Mouse (Mus musculus) CH12.LX (cell line): ENCODE measurements around the gene Dlgap3. TPM values are rescaled to one million over a fixed set of nuclear protein-coding genes. Genes with fewer than 3 reads are reported as not detected.

Experiments used
- DNase-seq: peaks from one replicate; pipeline ENCODE4 v3.0.0-alpha.2; 2013; ENCODE audit errors: extremely low read depth
- H3K27ac ChIP-seq: 2 replicates; pipeline ENCODE4 v1.5.1; 2012; ENCODE audit warnings: low read depth, mild to moderate bottlenecking, control low read depth, moderate library complexity; ENCODE audit not compliant: insufficient read depth
- H3K27me3 ChIP-seq: replicated peaks from 2 replicates; pipeline ENCODE3; 2012; ENCODE audit warnings: inconsistent platforms
- H3K36me3 ChIP-seq, 2 experiments: replicated peaks in 1 of 2; 2 replicates each; pipeline versions ENCODE3 to v1.6.1; 2012; ENCODE audit warnings: inconsistent platforms in 1 of 2, low read length in 1 of 2, mild to moderate bottlenecking in 1 of 2, mixed read lengths in 1 of 2, moderate library complexity in 1 of 2; ENCODE audit not compliant: control insufficient read depth in 1 of 2, insufficient read depth in 1 of 2
- H3K4me1 ChIP-seq, 2 experiments: 2 replicates each; pipeline ENCODE4 v1.6.1; 2012; ENCODE audit warnings: inconsistent platforms in 1 of 2, moderate library complexity in 1 of 2; ENCODE audit not compliant: insufficient read depth in 2 of 2, control insufficient read depth in 1 of 2
- H3K4me2 ChIP-seq: 2 replicates; pipeline ENCODE4 v1.6.1; 2012; ENCODE audit warnings: low read depth, mild to moderate bottlenecking, control low read depth; ENCODE audit not compliant: poor library complexity, insufficient read depth, severe bottlenecking
- H3K4me3 ChIP-seq, 3 experiments: fragments of 150-350 bp in 1 of 3; sonication (generic) in 1 of 3; replicated peaks in 1 of 3; 2 replicates each; pipeline versions ENCODE3 to v1.5.1; 2011 to 2012; ENCODE audit warnings: low read depth in 2 of 3, low read length in 2 of 3, mild to moderate bottlenecking in 2 of 3, moderate library complexity in 2 of 3, control low read depth in 1 of 3, improper control_type of control experiment in 1 of 3, inconsistent platforms in 1 of 3, mixed read lengths in 1 of 3; ENCODE audit not compliant: poor library complexity in 1 of 3
- H3K79me2 ChIP-seq: replicated peaks from 2 replicates; pipeline ENCODE4 v1.6.1; 2012; ENCODE audit warnings: mild to moderate bottlenecking, moderate library complexity; ENCODE audit not compliant: control insufficient read depth, poor library complexity, insufficient read depth, severe bottlenecking; ENCODE audit errors: extremely low read depth
- H3K9ac ChIP-seq: 2 replicates; pipeline ENCODE4 v1.6.1; 2012; ENCODE audit warnings: low read depth, mild to moderate bottlenecking, control low read depth, moderate library complexity; ENCODE audit not compliant: insufficient read depth
- H3K9me3 ChIP-seq: replicated peaks from 2 replicates; pipeline ENCODE3; 2012; ENCODE audit warnings: low read length, inconsistent platforms, mixed read lengths
- BHLHE40 ChIP-seq: IDR thresholded peaks from 2 replicates; pipeline ENCODE4 v1.6.1; 2011; ENCODE audit warnings: mild to moderate bottlenecking, low read depth, low read length, improper control_type of control experiment
- CHD1 ChIP-seq: IDR thresholded peaks from 2 replicates; pipeline ENCODE4 v1.6.1; 2012; ENCODE audit warnings: low read depth, low read length, improper control_type of control experiment, inconsistent platforms
- CHD2 ChIP-seq: IDR thresholded peaks from 2 replicates; pipeline ENCODE4 v1.6.1; 2011; ENCODE audit warnings: low read length, improper control_type of control experiment
- CTCF ChIP-seq, 2 experiments: IDR thresholded peaks in 1 of 2; conservative IDR thresholded peaks in 1 of 2; 2 replicates each; pipeline ENCODE4 v1.5.1; 2011 to 2012; ENCODE audit warnings: low read depth in 2 of 2, low read length in 2 of 2, improper control_type of control experiment in 1 of 2, inconsistent platforms in 1 of 2, mild to moderate bottlenecking in 1 of 2, moderate library complexity in 1 of 2
- E2F4 ChIP-seq: IDR thresholded peaks from 2 replicates; pipeline ENCODE4 v1.6.1; 2011; ENCODE audit warnings: low read depth, low read length, improper control_type of control experiment; ENCODE audit not compliant: insufficient replicate concordance
- EP300 ChIP-seq: IDR thresholded peaks from 2 replicates; pipeline ENCODE4 v1.6.1; 2011; ENCODE audit warnings: low read length, improper control_type of control experiment
- ETS1 ChIP-seq: conservative IDR thresholded peaks from 2 replicates; pipeline ENCODE4 v1.6.1; 2012; ENCODE audit warnings: low read depth, mild to moderate bottlenecking, inconsistent platforms, low read length, improper control_type of control experiment, moderate library complexity
- GABPA ChIP-seq: IDR thresholded peaks from 2 replicates; pipeline ENCODE4 v1.6.1; 2012; ENCODE audit warnings: low read depth, low read length, improper control_type of control experiment, inconsistent platforms; ENCODE audit not compliant: insufficient replicate concordance
- HCFC1 ChIP-seq: IDR thresholded peaks from 2 replicates; pipeline ENCODE4 v1.6.1; 2012; ENCODE audit warnings: low read depth, mild to moderate bottlenecking, inconsistent platforms, low read length, improper control_type of control experiment
- JUN ChIP-seq: IDR thresholded peaks from 2 replicates; pipeline ENCODE4 v1.6.1; 2011; ENCODE audit warnings: low read depth, mild to moderate bottlenecking, low read length, improper control_type of control experiment, moderate library complexity; ENCODE audit not compliant: insufficient read depth
- JUND ChIP-seq: conservative IDR thresholded peaks from 2 replicates; pipeline ENCODE4 v1.6.1; 2011; ENCODE audit warnings: low read depth, low read length, improper control_type of control experiment
- KAT2A ChIP-seq: IDR thresholded peaks from 2 replicates; pipeline ENCODE4 v1.6.1; 2012; ENCODE audit warnings: low read length, improper control_type of control experiment, inconsistent platforms; ENCODE audit not compliant: insufficient replicate concordance
- MAZ ChIP-seq: IDR thresholded peaks from 2 replicates; pipeline ENCODE4 v1.6.1; 2012; ENCODE audit warnings: low read depth, mild to moderate bottlenecking, inconsistent platforms, low read length, improper control_type of control experiment, moderate library complexity
- MYC ChIP-seq: IDR thresholded peaks from 2 replicates; pipeline ENCODE4 v1.6.1; 2011; ENCODE audit warnings: low read depth, mild to moderate bottlenecking, improper control_type of control experiment, low read length
- NELFE ChIP-seq: IDR thresholded peaks from 2 replicates; pipeline ENCODE4 v1.6.1; 2011; ENCODE audit warnings: low read depth, low read length, improper control_type of control experiment
- NRF1 ChIP-seq: IDR thresholded peaks from 2 replicates; pipeline ENCODE4 v1.6.1; 2014; ENCODE audit warnings: low read depth, mild to moderate bottlenecking, inconsistent platforms, low read length, improper control_type of control experiment, moderate library complexity
- PAX5 ChIP-seq: IDR thresholded peaks from 2 replicates; pipeline ENCODE4 v1.6.1; 2012; ENCODE audit warnings: low read length, inconsistent platforms, mixed read lengths
- POLR2AphosphoS2 ChIP-seq: IDR thresholded peaks from 2 replicates; pipeline ENCODE4 v1.6.1; 2011; ENCODE audit warnings: low read depth, low read length, improper control_type of control experiment
- RCOR1 ChIP-seq: conservative IDR thresholded peaks from 2 replicates; pipeline ENCODE4 v1.6.1; 2012; ENCODE audit warnings: low read depth, mild to moderate bottlenecking, inconsistent platforms, low read length, improper control_type of control experiment
- SIN3A ChIP-seq: IDR thresholded peaks from 2 replicates; pipeline ENCODE4 v1.6.1; 2012; ENCODE audit warnings: low read length, improper control_type of control experiment, inconsistent platforms
- SMC3 ChIP-seq: IDR thresholded peaks from 2 replicates; pipeline ENCODE4 v1.6.1; 2011; ENCODE audit warnings: low read depth, low read length, improper control_type of control experiment
- TCF12 ChIP-seq: IDR thresholded peaks from 2 replicates; pipeline ENCODE4 v1.6.1; 2014; ENCODE audit warnings: low read depth, mild to moderate bottlenecking, inconsistent platforms, low read length, improper control_type of control experiment
- USF1 ChIP-seq: IDR thresholded peaks from 2 replicates; pipeline ENCODE4 v1.6.1; 2014; ENCODE audit warnings: low read depth, mild to moderate bottlenecking, inconsistent platforms, low read length, improper control_type of control experiment
- USF2 ChIP-seq: conservative IDR thresholded peaks from 2 replicates; pipeline ENCODE4 v1.6.1; 2011; ENCODE audit warnings: low read depth, low read length, improper control_type of control experiment
- ZNF384 ChIP-seq: IDR thresholded peaks from 2 replicates; pipeline ENCODE4 v1.6.1; 2012; ENCODE audit warnings: low read depth, low read length, improper control_type of control experiment, inconsistent platforms
- dilution Hi-C: fragments of 300-500 bp; cut with MboI; formaldehyde crosslinking; loops from 2 replicates; pipeline ENCODE4 v1.14.3; 2020; ENCODE audit warnings: low sequenced_read_pairs; ENCODE audit not compliant: extremely low pct_unique_long_range_greater_than_20kb, extremely low pct_ligation_motif_present
- in situ Hi-C: fragments of 300-500 bp; cut with MboI; formaldehyde crosslinking; loops from 3 replicates; pipeline ENCODE4 v1.14.3; 2019; ENCODE audit warnings: low sequenced_read_pairs, low pct_ligation_motif_present, low pct_unique_long_range_greater_than_20kb, mixed read lengths
- polyA plus RNA-seq: library from polyadenylated mRNA; unstranded; fragments of >175 nt; gene quantifications from 2 replicates; pipeline ENCODE4 v1.2.1, GENCODE M21; 2012; ENCODE audit warnings: low read depth; ENCODE audit not compliant: insufficient read length
- total RNA-seq, 2 experiments: library from RNA; depleted of rRNA; stranded (reverse); fragments of 300-350 nt in 1 of 2; fragments of >200 nt in 1 of 2; gene quantifications; 2 replicates each; pipeline ENCODE4 v1.2.3; 2012 to 2014

Dlgap3 gene
- total and polyA plus RNA-seq, 3 experiments: 0.07 to 0.55 (median 0.08) TPM

- Histone ChIP-seq H3K4me3 (no peak overlapping the region), H3K79me2 (no peaks in the 10 kb centered on the region), H3K36me3 (peaks cover 8 to 21% of the 10 kb centered on the region in 2 experiments), H3K9me3 (no peaks in the 10 kb centered on the region), H3K4me1 (peaks cover 0 to 8% of the 10 kb centered on the region in 2 experiments; a peak in 2 of 4 replicates), H3K27ac (no peak overlapping the region), H3K27me3 (peaks cover 22% of the 10 kb centered on the region), H3K4me2 (no peak overlapping the region)
- in situ Hi-C loops: no loop called here
- dilution Hi-C loops: no loop called here
- TF ChIP-seq POLR2AphosphoS2 (no peak), TCF12 (no peak), CHD1 (no peak), CTCF (conservative IDR thresholded peaks at IDR 0.05 in 1 of 2, IDR thresholded peaks at IDR 0.05 in 1 of 2; ENCODE audit: low read depth in 2 of 2, low read length in 2 of 2) (no peak), SIN3A (no peak), SMC3 (no peak), ZNF384 (no peak), ETS1 (no peak), MAZ (no peak), JUN (no peak), RCOR1 (no peak), MYC (no peak), JUND (no peak), E2F4 (no peak), EP300 (no peak), PAX5 (no peak), HCFC1 (no peak), USF1 (no peak)
- TF ChIP-seq, all 38 proteins: peak for 0
- no peak overlapping the region for H3K9ac ChIP-seq
- no peak for DNase-seq
Observed at GRCm38 (mm10) chr4:127251963-127252585, 83.1 kb downstream of the Dlgap3 start.

- dilution Hi-C loops: no loop called here
- no peaks in the 10 kb centered on the region for H3K9me3 ChIP-seq
- no peak overlapping the region for H3K4me3 ChIP-seq
- no peak for DNase-seq
- no peaks in the 10 kb centered on the region for H3K79me2 ChIP-seq
- no peak overlapping the region for H3K4me2 ChIP-seq
- no peak overlapping the region for H3K27ac ChIP-seq
- no peak for TF ChIP-seq USF2
- TF ChIP-seq JUN: no peak
- no peak for TF ChIP-seq MAZ
- TF ChIP-seq BHLHE40: no peak
- no peak for TF ChIP-seq CHD2
- no peak for TF ChIP-seq EP300
- no peak for TF ChIP-seq ETS1
- no peak for TF ChIP-seq NRF1
- TF ChIP-seq JUND: no peak
- no peak for TF ChIP-seq ZNF384
- no peak for TF ChIP-seq NELFE
- no peak for TF ChIP-seq CTCF (conservative IDR thresholded peaks at IDR 0.05 in 1 of 2, IDR thresholded peaks at IDR 0.05 in 1 of 2; ENCODE audit: low read depth in 2 of 2, low read length in 2 of 2)
- no peak for TF ChIP-seq SMC3
- no peak for TF ChIP-seq KAT2A
- no peak for TF ChIP-seq E2F4
- no peak for TF ChIP-seq GABPA
- no peak overlapping the region for H3K9ac ChIP-seq
- no peaks in the 10 kb centered on the region for H3K36me3 ChIP-seq
- H3K4me1 ChIP-seq: no peaks in the 10 kb centered on the region
- in situ Hi-C loops: no loop called here
- H3K27me3 ChIP-seq: peaks cover 59% of the 10 kb centered on the region
Observed at GRCm38 (mm10) chr4:127256739-127257138, 87.7 kb downstream of the Dlgap3 start.
